Mouse (Mus musculus) limb, embryonic 14.5 days (tissue): ENCODE data around the gene Svbp. TPM values are rescaled to one million over a fixed set of nuclear protein-coding genes. Genes with fewer than 3 reads are reported as not detected.

ENCODE experiments used
- ATAC-seq: fragments of 200-750 bp; cut with Nextera tagmentation; 2 replicates; pipeline ENCODE4 v1.8.0; 2017; ENCODE audit warnings: low read depth, moderate number of reproducible peaks, moderate TSS enrichment; ENCODE audit not compliant: low FRiP score
- DNase-seq: peaks from one replicate; pipeline ENCODE4 v3.0.0-alpha.2; 2015; ENCODE audit warnings: low spot score
- H3K27ac ChIP-seq: fragments of 300-500 bp; sonication (generic); replicated peaks from 2 replicates; pipeline ENCODE4 v1.5.1; 2014; ENCODE audit warnings: low read depth, mild to moderate bottlenecking, low read length, moderate library complexity, mixed read lengths
- H3K27me3 ChIP-seq: fragments of 300-500 bp; sonication (generic); 2 replicates; pipeline ENCODE4 v1.6.1; 2014; ENCODE audit warnings: low read length, mixed read lengths; ENCODE audit not compliant: control insufficient read depth, insufficient read depth
- H3K36me3 ChIP-seq: fragments of 300-500 bp; sonication (generic); 2 replicates; pipeline ENCODE4 v1.6.1; 2014; ENCODE audit warnings: mild to moderate bottlenecking, low read length, moderate library complexity, mixed read lengths; ENCODE audit not compliant: control insufficient read depth, insufficient read depth
- H3K4me1 ChIP-seq: fragments of 300-500 bp; sonication (generic); 2 replicates; pipeline ENCODE4 v1.6.1; 2014; ENCODE audit warnings: antibody characterized with exemption, low read length, mixed read lengths; ENCODE audit not compliant: control insufficient read depth, insufficient read depth
- H3K4me2 ChIP-seq: fragments of 300-500 bp; sonication (generic); replicated peaks from 2 replicates; pipeline ENCODE4 v1.6.1; 2014; ENCODE audit warnings: low read depth, mild to moderate bottlenecking, low read length, moderate library complexity; ENCODE audit not compliant: severe bottlenecking
- H3K4me3 ChIP-seq: fragments of 300-500 bp; sonication (generic); replicated peaks from 2 replicates; pipeline ENCODE4 v1.5.1; 2014; ENCODE audit warnings: low read length
- H3K9ac ChIP-seq: fragments of 300-500 bp; sonication (generic); 2 replicates; pipeline ENCODE4 v1.6.1; 2014; ENCODE audit warnings: mild to moderate bottlenecking, low read depth, low read length, moderate library complexity; ENCODE audit not compliant: severe bottlenecking
- H3K9me3 ChIP-seq: fragments of 300-500 bp; sonication (generic); 2 replicates; pipeline ENCODE4 v1.6.1; 2016; ENCODE audit warnings: low read length; ENCODE audit not compliant: control insufficient read depth
- POLR2A ChIP-seq: fragments of 200-500 bp; IDR thresholded peaks from 2 replicates; pipeline ENCODE4 v1.8.0; 2012; ENCODE audit warnings: inconsistent platforms, mild to moderate bottlenecking, moderate library complexity, borderline replicate concordance; ENCODE audit not compliant: insufficient read depth, insufficient read length; ENCODE audit errors: extremely low read depth
- WGBS: fragments of 180-500 bp; shearing (Covaris S2); extraction: QIAGEN DNeasy Blood & Tissue Kit; methylation state at CpG from one replicate; pipeline ENCODE4 v1.1.7; 2014; 5-methylcytosine and 5-hydroxymethylcytosine counted together
- polyA plus RNA-seq, 2 experiments: library from polyadenylated mRNA; depleted of rRNA in 1 of 2; stranded (reverse) in 1 of 2; unstranded in 1 of 2; fragments of >200 nt; fragmentation: Nextera tagmentation in 1 of 2; extraction: Ambion mirVana in 1 of 2; gene quantifications; 2 replicates each; pipeline versions ENCODE4 v1.2.1 to v1.2.3; 2012 to 2014

The Svbp gene
- polyA plus RNA-seq, 2 experiments, result 125 to 245 TPM

- no peak for DNase-seq
- TF ChIP-seq POLR2A, result no peak
- WGBS, result 83% methylated on average over 9 of the region's 9 CpGs
- no peak overlapping the region for H3K4me2 ChIP-seq
- H3K4me1 ChIP-seq, result no peaks in the 10 kb centered on the region
- H3K4me3 ChIP-seq, result no peak overlapping the region
- no peaks in the 10 kb centered on the region for H3K36me3 ChIP-seq
- no peaks in the 10 kb centered on the region for H3K9me3 ChIP-seq
- H3K27ac ChIP-seq, result no peak overlapping the region
- H3K9ac ChIP-seq, result no peak overlapping the region
- H3K27me3 ChIP-seq, result no peaks in the 10 kb centered on the region
- ATAC-seq, result no peak
Observed at GRCm38 (mm10) chr4:119181456-119181855, 13.7 kb upstream of the Svbp start.

GRCm38 (mm10) chr4:119183525-119183924 lies 11.6 kb upstream of the Svbp start:
- H3K36me3 ChIP-seq, result no peaks in the 10 kb centered on the region
- H3K27ac ChIP-seq, result no peak overlapping the region
- WGBS, result 48% methylated on average over 1 of the region's 1 CpGs
- H3K27me3 ChIP-seq, result no peaks in the 10 kb centered on the region
- no peaks in the 10 kb centered on the region for H3K4me1 ChIP-seq
- no peaks in the 10 kb centered on the region for H3K9me3 ChIP-seq
- DNase-seq (no peak), ATAC-seq (no peak)
- no peak overlapping the region for H3K4me2 ChIP-seq
- no peak overlapping the region for H3K4me3 ChIP-seq
- no peak for TF ChIP-seq POLR2A
- no peak overlapping the region for H3K9ac ChIP-seq

GRCm38 (mm10) chr4:119185771-119186170 lies 9.3 kb upstream of the Svbp start:
- Histone ChIP-seq H3K4me2 (no peak overlapping the region), H3K9ac (no peak overlapping the region), H3K4me1 (no peaks in the 10 kb centered on the region), H3K4me3 (no peak overlapping the region), H3K36me3 (no peaks in the 10 kb centered on the region), H3K27me3 (no peaks in the 10 kb centered on the region), H3K9me3 (no peaks in the 10 kb centered on the region), H3K27ac (no peak overlapping the region)
- no peak for ATAC-seq
- no peak for DNase-seq
- 79% methylated on average over 4 of the region's 4 CpGs for WGBS
- no peak for TF ChIP-seq POLR2A

- Histone ChIP-seq H3K4me3 (no peak overlapping the region), H3K27ac (no peak overlapping the region), H3K27me3 (no peaks in the 10 kb centered on the region), H3K9me3 (no peaks in the 10 kb centered on the region), H3K4me1 (no peaks in the 10 kb centered on the region), H3K4me2 (no peak overlapping the region), H3K9ac (no peak overlapping the region), H3K36me3 (no peaks in the 10 kb centered on the region)
- DNase-seq (no peak), ATAC-seq (no peak)
- 52% methylated on average over 11 of the region's 11 CpGs for WGBS
- TF ChIP-seq POLR2A, result no peak
Observed at GRCm38 (mm10) chr4:119188060-119188785, 6.9 kb upstream of the Svbp start.

GRCm38 (mm10) chr4:119189392-119189791 lies 5.7 kb upstream of the Svbp start:
- no peaks in the 10 kb centered on the region for H3K36me3 ChIP-seq
- no peak overlapping the region for H3K9ac ChIP-seq
- H3K4me3 ChIP-seq, result no peak overlapping the region
- no peaks in the 10 kb centered on the region for H3K27me3 ChIP-seq
- no peak overlapping the region for H3K4me2 ChIP-seq
- ATAC-seq (no peak), DNase-seq (no peak)
- H3K27ac ChIP-seq, result no peak overlapping the region
- no peaks in the 10 kb centered on the region for H3K9me3 ChIP-seq
- 74% methylated on average over 6 of the region's 6 CpGs for WGBS
- no peaks in the 10 kb centered on the region for H3K4me1 ChIP-seq
- TF ChIP-seq POLR2A, result no peak
